Mouse (Mus musculus) bone marrow macrophage, adult 2 months (primary cell): ENCODE data around the gene Btbd16.

Experiments used
- CTCF ChIP-seq: IDR thresholded peaks from 2 replicates; pipeline ENCODE4 v1.5.1; 2012; ENCODE audit warnings: low read depth, mild to moderate bottlenecking, low read length, moderate library complexity
- POLR2A ChIP-seq: IDR thresholded peaks from 2 replicates; pipeline ENCODE4 v1.6.1; 2012; ENCODE audit warnings: mild to moderate bottlenecking, low read depth, low read length, borderline replicate concordance

DNA sequence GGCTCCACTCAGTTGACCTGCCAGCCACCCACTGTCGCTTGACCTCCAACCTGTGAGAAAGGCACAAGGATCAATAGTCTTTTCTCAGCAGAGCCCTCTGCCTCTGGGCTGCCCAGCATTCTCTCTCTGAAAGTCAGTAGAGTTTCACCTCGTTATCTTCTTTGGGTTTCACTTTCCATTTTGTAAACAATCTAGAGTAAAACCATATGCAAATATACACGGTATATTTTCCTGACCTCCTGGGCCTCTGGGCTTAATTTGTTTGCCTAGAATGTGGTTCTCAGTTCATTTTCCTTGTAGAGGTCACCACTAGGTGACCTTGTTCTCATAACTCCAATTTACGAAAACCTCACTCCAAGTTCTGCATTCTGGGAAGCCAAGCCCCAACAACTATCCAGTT lies 26.8 kb downstream of the Btbd16 start:
- TF ChIP-seq CTCF: no peak
- TF ChIP-seq POLR2A: no peak
